Mouse (Mus musculus) cerebellum, postnatal 36 days (tissue): ENCODE measurements around the gene Zcchc4.
"Not testable (repeated sequence)": the region's sequence is repeated elsewhere in the genome, so short reads cannot be mapped to it uniquely, and the experiment has no call there.

ENCODE experiments used
- DNase-seq, 2 experiments: peaks; one replicate each; pipeline ENCODE4 v3.0.0; 2021 to 2022; ENCODE audit warnings: mixed read lengths in 2 of 2

Zcchc4 gene

DNA sequence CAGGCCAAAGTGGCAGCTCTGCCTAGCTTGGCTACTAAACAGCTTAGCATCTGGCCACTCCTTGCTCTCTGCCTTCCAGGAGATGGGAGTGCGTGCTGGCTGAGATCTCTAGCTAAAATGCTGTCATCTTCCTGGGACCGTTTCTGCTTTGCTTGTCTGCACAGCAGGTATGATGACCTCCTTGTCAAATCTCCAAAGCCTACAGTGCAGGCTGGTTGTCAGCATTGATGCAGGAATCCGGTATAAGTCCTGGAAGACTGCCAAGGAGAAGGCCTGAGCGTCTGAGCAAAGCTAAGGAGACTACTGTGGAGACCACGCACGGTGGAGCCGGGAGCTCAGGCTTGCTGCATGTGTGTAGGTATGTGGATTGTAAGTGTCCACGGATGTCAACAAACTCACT, at the start of gene Zcchc4:
TSS of gene Zcchc4 (plus strand) at position 173 of the 400 bp plus-strand sequence.
- DNase-seq: peak in 1 of 2 experiments; percentile 10

DNA sequence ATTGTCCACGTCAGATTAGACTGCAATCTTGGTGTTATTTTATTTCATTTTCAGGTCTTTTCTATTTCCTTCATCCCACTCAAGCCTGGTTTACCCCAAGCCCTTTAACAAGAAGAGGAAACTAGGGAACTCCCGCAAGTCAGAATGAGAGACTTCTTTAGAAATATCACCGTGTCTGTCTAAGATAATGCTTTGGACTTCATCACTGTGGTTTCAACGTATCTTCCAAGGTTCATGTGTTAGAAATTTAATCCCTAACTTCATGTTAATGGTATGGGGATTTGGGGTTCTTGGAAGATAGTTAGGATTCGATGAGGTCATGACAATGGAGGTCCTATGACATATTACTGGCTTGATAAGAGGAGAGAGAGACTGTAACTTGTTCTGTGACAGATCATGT, 47.5 kb upstream of the Zcchc4 start:
- DNase-seq: no peak

DNA sequence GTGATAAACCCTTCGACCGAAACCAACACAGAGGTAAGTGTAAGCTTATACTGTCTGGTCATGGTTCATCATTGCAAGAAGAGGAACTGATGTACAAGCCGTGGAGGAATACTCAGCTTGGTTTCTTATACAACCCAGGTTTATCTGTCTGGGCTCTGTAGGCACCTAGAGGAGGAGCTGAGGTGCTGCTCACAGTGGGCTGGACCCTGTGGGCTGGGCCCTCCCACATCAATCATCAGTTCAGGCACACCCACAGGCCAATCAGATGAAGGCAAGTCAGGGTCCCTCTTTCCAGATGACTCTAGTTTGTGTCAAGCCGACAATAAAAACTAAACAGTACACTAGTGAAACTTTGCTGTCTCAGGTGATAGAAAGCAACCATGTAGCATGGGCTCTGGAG, 42.4 kb upstream of the Zcchc4 start:
- DNase-seq: no peak

DNA sequence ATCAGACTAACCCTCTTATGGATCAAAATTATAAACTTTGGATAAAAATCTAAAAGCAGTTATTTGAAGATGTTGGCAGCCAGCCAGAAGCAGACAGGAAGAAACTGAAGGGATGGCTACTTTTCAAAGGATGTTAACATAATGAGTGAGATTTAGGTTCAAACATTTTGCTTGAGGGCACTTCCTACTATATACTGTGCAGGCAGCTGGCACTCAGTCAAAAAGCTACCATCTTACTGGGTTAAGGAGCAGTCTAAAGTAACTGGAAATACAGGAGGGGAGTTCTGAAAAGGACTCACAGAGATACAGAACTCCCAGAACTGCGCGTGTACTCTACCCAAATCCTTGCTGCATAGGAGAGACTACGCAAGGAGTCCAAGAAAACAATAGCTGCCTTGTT, 39.2 kb upstream of the Zcchc4 start:
- no peak for DNase-seq

DNA sequence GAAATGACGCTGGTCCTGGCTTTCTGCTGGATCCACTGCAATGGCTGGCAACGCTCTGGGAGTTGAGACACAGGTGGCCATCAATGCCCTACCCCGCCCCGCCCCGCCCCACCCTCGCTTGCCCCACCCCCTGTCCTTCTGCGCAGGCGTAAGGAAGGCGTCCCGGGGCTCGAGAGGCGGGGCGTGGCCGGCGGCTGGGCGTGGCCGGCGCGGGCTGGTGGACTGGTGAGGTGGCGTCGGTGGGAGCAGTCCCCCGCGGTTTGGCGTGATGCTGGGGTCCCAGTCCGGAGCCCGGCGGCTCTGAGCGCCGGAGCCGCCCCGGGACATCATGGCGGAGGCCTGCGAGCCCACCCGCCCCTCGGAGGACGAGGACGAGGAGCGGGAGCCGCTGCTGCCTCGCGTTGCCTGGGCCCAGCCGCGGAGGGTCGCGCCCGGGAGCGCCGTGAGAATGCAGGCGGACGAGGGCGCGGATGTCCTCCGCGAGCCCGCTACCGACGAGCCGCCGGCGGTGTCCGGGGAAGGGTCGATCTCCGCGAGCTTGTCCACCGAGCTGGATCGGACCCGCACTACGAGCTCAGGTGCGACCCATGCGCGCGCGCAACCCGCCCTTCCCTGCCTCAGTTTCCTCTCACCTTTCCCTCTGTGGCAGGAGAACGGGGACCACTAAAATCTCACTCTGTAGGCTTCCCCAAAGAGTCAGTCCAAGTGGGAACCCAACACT, 33.7 kb upstream of the Zcchc4 start, which contains the start of gene Pi4k2b:
TSS of gene Pi4k2b (plus strand) at position 184 of the 721 bp plus-strand sequence.
- DNase-seq: peak; percentile 36 to 51

DNA sequence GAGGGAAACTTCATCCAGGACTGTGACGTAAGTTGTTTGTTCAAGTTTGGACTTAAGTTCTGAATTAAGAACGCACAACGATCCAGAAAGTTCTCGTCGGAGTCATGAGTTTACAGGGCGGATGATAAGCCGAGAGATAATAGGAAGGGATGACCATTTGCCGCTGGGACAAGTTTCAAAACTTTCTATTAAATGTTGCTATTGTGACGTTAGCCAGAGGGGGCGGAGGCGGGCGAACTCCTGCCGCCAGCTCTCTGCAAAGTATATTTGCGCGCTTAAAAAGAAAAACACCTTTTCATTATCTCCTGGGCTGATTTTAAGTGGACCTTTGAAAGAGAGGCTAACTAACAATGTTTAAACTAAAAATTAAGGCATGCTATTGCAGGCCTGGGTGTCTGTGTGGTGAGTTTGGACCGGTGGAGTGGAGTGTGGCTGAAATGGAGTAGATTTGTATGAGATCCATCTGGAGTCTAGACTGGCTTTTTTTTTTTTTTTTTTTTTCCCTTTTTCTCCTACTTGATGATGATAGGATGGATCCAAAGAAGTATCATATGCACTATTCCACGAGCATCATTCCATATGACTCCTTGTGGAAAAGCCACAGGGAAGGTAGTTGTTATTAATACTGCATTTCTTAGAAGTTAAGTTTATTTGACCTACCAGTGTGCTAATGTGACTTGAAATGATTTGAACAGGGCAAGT, 32.9 kb upstream of the Zcchc4 start:
- DNase-seq: no peak

DNA sequence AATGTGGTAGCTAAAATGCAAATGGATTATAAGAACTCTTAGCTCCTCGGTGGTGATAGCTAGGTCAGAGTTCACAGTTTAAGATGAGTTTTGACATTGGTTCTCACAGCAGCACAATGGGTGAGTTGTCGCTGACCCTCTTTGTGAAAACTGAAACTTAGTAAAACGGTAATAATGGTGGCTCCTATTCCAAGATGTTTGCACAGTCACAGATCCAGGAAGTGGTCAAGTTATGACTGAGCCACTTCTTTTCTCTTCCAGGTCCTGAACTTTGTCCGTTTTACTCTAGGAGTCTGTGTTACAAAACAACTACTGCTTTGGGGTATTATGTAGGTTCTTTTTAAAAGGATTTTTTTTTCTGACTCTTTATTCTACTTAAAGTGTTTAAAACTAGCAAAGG, 32.0 kb upstream of the Zcchc4 start:
- DNase-seq: no peak

DNA sequence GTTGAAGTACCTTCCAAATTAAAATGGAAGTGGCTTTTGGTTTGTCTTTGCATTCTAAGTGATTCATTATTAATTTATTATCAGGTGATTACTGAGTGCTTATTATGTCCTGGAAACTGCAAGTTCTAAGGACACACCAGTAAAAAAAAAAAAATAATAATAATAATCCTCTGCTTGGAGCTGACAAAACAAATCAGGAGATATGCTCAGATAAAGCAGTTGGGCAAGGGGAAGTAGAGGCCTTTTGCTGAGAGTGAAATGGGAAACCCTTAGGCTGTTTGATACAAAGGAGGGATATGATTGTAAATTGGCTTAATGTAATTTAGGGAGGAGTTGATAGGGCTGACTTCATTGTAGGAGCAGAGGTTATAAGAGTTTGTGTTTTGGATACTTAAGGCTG, 28.3 kb upstream of the Zcchc4 start:
- DNase-seq: no peak

DNA sequence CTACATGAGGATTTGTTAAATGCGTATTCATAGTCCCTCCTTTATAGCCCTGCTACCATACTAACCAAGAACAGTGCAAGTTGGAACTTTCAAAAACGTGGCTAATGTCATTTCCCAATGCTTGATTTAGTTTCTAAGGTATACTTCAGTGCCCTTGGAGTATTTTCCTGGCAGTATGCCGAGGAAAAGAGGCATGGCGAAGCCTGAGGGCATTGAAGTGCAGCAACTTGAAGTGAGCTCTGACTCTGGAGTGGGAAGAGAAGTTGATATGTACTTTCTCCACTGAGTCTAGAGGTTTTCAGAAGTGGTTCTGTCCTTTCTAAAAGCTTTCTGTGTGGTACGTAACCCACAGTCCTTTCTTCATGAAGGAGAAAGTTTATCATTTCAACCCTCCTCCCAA, 26.5 kb upstream of the Zcchc4 start:
- DNase-seq: no peak

DNA sequence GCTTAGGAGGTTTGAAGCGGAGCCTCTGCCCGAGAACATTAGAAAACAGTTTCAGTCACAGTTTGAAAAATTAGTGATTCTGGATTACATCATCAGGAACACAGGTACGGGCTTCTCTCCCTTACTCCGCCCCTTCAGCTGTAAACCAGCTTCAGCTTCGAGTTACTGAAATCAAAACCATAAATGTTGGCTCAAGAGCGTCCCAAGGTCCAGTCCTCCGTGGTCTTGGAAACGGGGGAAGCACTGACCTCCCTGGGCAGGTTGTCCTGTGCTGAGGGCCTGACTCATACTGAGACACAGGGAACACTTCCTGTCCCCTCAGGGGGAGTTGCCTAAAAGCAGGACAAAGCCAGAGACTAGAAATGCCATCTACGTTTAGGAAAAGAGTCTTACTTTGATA, 22.1 kb upstream of the Zcchc4 start:
- DNase-seq: no peak

DNA sequence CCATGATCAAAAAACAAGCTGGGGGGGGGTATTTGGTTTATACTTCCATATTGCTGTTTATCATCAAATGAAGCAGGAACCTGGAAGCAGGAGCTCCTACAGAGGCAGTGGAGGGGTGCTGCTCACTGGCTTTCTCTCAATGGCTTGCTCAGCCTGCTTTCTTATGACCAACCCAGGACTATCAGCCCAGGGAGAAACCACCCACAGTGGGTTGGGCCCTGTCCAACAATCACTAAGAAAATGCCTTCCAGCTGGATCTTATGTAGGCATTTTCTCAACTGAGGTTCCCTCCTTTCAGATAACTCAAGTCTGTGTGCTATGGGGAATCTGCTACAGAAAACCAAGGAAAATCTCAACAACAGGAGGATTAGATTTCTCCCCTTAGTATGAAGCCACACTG, 21.0 kb upstream of the Zcchc4 start:
- DNase-seq: no peak

DNA sequence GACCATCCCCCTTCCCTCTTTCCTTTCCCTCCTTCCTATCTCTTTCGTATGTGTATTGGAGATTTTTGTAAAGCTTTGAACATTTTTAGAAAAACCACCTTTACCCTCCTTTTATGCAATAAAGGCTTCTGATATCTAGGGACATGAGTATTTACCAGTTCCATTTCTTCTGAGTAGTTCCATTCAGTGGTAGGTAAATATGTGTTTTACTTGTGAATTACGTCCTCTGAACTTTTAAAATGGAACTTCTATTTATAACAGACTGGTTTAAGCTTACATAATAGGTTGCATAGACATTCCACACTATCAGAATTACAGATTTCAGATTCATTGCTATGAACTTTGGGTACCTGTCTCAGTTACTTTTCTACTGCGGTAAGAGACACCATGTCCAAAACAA, 19.9 kb upstream of the Zcchc4 start:
- no peak for DNase-seq

DNA sequence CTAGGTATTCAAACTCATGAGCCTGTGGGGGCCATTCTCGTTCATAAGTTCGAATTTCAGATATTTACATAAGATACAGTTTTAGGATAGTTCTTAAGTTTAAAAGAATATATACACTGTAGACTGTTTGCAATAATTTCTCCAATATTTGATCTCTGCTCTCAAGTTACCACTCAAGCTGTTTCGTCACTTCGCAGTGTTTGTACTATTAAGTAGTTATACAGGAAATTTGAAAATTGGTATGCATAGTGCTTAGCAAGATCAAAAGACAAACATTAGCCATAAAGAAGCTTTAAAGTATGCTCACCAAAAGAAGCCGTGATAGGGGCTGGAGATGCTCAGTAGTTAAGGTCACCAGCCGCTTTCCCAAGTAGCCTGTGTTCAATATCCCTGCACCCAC, 19.2 kb upstream of the Zcchc4 start:
- DNase-seq: no peak

DNA sequence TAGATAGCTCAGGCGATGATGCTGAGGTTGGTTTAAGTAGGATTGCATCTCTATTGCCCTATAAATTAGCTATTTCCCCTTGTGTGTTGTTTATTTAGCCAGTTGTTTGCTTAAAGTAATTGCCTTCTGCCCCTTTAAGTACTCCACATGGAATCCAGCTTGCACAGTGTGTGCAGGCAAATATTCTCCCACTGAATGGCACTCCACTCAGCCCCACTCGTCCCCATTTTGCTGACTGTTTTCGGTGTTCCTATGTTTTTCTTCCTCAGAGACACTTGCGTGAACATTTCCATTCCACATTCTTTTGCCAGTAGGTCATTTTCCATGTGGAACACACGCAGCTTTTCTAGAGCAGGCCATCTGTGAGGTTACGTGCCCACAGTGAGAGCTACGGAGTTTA, 12.6 kb upstream of the Zcchc4 start:
- DNase-seq: no peak

DNA sequence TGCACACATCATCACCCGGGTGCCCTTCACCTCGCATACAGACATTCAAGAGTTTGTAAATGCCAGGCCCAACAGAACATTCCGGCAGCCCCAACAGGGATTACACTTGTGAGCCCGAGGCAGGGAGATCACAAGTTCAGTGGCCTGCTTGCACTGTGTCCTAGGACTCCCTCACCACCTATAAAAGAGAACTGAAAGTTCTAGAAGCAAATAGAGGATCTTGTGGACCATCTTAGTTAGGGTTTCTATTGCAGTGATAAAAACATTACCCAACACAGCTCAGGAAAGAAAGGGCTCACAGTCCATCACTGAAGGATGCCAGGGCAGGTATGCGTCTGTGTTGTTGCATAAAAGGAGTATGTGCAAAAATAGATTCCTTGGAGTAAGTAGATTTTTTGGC, 942 bp upstream of the Zcchc4 start:
- no peak for DNase-seq

DNA sequence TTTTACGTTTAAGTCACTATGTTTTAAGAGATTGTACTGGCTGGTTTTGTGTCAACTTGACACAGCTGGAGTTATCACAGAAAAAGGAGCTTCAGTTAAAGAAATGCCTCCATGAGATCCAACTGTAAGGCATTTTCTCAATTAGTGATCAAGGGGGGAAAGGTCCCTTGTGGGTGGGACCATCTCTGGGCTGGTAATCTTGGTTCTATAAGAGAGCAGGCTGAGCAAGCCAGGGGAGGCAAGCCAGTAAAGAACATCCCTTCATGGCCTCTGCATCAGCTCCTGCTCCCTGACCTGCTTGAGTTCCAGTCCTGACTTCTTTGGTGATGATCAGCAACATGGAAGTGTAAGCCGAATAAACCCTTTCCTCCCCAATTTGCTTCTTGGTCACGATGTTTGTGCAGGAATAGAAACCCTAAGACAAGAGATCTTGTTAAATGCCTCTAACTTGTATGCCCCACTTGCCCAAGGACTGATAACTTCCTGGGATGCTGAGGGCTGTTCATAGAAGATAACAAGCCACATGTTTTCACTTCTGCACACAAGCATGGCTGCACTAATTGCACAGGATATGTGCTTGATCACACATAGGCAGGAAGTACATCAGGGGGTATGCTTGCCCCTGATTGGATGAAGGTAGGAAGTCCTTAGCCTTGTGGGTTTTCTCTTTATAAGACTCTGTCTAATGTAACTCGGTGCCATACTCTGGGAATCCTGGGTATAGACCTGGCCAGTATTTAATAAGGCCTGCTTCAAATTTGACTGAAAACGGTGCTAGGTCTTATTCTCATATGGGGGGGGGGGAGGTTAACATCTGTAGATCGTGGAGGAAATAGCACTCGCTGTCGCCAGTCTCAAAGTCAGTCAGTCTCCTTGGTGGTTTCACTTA, 1.5 kb downstream of the Zcchc4 start:
- DNase-seq: not testable (repeated sequence)

DNA sequence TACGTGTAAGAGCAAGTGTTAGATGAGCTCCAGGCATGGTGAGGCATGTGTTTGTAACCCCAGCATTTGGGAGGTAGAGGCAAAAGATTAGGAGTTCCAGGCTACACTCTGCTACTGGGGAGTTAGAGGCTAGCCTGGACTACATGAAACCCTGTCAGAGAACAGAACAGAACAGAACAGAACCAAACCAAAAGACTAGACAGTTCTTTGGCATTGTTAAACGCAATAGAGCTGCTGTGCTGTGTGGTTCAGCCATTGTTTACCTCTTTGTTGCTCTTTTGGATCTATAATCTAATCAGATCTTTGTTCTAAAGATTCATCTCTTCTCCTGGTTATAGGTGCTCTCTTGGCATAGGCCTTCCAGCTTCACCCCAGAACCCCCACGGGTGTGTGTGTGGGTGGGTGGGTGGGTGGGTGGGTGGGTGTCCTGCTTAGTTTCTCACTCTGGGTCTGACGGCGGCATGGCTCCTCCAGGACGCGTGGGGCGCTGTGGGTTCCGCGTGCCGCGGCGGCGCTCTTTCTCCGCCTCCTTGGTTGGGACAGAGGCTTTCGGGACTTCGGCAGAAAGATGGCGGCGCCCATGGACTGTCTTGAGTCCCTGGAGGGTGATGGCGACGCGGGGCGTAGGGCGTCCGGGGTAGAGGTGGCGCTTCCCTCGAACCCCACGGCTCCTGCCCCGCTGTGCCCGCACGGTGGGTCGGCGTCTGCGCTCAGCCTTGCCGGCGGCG, 7.5 kb downstream of the Zcchc4 start:
- peak; percentile 86 to 87 for DNase-seq

DNA sequence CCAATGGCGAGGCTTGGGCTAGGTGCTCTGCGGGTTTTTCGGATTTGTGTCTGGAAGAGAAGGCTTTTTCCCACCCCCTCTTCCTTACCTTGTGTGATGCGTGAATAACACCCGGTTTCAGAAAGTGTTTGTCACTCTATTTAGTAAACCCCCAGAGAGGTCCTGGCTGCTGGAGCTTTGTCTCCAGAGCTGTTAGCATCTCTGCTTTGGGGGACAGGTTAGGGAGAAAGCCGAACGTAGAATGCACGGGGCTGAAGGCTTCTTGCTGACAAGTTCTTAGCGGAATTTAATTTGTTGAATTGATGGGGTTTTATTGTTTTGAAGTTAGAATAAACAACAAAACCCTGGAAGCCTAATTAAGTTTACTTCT, 8.0 kb downstream of the Zcchc4 start:
- DNase-seq: no peak

DNA sequence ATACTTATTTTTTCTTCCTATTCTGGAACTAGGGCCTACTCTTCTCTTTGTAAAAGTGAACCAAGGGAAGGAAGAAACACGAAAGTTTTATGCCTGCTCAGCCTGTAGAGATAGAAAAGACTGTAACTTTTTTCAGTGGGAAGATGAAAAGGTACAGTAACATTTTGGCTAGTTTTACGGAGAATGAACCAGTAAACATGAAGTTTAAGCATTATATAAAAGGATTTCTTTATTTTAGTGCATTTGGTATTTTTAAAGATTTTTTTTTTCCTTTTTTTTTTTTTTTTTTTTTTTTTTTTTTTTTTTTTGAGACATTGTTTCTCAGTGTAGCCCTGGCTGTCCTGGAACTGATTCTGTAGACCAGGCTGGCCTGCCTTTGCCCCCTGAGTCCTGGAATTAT, 8.7 kb downstream of the Zcchc4 start:
- no peak for DNase-seq

DNA sequence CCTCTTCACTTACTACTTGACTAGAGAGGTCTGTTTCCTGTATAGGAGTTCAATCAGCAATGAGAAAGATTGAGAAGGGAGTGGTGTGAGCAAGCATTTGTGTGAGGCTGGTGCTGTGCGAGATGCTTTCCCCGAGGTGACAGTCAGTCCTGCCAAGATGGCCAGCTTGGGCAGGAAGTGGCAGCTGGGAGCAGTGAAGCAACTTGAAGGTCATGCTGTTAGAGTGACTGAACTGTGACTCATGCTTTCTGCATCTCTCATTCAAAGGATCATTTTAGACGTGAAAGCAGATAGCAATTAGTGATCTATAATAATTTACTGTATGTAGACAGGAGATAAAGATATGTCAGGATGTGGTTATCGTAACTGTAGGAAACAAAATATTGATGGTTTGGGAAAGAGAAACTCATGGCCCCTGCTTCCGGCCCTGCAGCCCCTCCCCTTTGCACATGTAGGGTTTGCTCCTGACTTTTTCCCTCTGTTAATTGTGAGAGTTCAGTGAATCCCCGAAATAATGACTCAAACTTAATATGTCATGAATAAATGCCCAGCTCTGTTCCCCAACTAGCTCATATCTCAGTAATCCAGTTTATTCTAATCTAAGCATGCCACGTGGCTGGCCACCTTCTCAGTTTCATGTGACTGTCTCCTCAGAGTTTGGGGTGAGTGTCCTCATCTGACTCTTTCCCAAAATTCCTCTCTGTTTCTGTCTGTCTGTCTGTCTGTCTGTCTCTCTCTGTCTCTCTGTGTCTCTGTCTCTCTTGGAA, 11.5 kb downstream of the Zcchc4 start:
- no peak for DNase-seq

DNA sequence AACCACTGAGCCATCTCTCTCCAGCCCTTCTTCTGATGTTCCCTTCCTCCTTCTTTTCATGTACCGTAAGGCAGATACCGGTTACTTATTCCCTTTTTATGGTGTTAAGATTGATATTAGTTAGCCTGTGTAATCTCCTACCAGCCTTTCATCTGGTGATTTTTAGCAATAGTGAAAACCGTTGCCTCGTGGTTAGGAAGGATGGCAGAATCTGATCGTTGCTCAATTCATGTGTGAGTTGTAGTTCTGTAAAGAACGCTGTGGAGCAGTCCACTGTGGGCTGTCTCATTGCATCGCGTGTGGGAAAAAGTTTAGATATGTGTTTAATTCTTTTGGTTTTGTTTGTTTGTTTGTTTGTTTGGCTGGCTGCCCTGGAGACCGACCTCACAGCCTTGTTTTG, 18.0 kb downstream of the Zcchc4 start:
- no peak for DNase-seq

DNA sequence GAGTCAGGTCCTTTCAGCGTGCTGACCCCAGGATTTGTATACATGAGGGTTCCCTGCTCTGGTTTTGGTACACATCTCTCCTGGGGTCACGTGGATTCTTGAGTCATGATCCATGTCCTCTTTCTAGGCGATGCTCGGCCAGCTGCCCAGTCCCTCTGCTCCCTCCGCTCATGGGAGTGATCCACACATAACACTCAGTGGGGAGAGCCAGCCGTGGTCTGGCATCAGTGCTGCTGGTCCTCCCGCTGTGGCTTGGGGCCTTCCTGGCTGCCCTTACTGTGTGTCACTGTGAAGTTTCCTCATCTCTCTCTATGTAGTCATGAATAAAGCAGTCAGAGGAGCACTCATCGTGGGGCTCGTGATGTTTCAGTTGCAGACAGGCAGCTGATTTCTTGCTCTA, 18.9 kb downstream of the Zcchc4 start:
- DNase-seq: no peak
